ENCODE assay signal across 9 mouse cellular contexts in the genomic region with DNA sequence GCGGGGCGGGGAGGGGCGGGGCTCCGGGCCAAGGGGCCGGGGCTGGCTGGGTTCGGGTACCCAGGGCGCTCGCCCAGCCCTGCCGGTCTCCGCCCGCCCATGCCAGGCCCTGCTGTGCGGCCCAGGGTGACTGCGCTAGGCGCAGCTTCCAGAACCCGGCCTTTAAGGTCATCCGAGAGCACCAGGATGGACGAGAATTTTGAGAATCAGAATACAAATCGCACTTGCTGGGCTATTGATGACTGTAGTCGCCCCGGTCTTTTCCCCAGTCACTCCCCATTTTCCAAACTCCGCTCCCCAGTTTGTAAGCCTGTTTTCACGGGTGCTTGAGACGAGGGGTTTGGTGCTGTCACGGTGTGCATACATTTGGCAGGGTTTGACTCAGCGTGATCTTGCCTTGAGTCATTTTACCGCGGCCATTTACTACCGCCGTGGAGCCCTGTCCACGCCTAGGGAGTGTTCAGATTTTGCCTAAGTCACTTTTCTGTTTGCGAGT. TPM values are rescaled to one million over a fixed set of nuclear protein-coding genes. Genes with fewer than 3 reads are reported as not detected.
DNase-seq lines count a peak whose midpoint lies in the region; ATAC-seq and TF ChIP-seq lines count a peak whose summit lies in the region.
"Had no signal": no experiment of that assay in that cellular context is flagged by ENCODE, and none has a peak within 500 bp of the region (broad histone marks: within the 10 kb centered on the region; RNA-seq: fewer than 3 reads in every experiment).

No protein-coding gene starts in this region.

- H3K36me3 ChIP-seq in kidney, adult 2 months (ENCODE audit: control insufficient read depth, insufficient read depth, low read length) = no peaks in the 10 kb centered on the region
- H3K36me3 ChIP-seq in ES-Bruce4 (ENCODE audit: control insufficient read depth, insufficient read depth, low read length, poor library complexity, severe bottlenecking) = peaks cover 12% of the 10 kb centered on the region
- peaks cover 31% of the 10 kb centered on the region for H3K36me3 ChIP-seq in midbrain, embryonic 14.5 days (ENCODE audit: control insufficient read depth, insufficient read depth, low read length)

- ATAC-seq in inflammation-experienced regulatory T-cells, adult 6 months = peak; percentile 20
- ATAC-seq in midbrain, embryonic 14.5 days (ENCODE audit: low FRiP score, low TSS enrichment) = peak; percentile 92

- H3K4me2 ChIP-seq in midbrain, embryonic 14.5 days (ENCODE audit: low read length) = peak overlapping the region; percentile 71

- H3K4me1 ChIP-seq in kidney, adult 2 months (ENCODE audit: control insufficient read depth, insufficient read depth, low read length) = no peaks in the 10 kb centered on the region; the same call in 1 of the 2 replicates
- no peaks in the 10 kb centered on the region for H3K4me1 ChIP-seq in ES-Bruce4 (ENCODE audit: control insufficient read depth, insufficient read depth, low read length)
- peaks cover 6% of the 10 kb centered on the region; the same call in 1 of the 2 replicates for H3K4me1 ChIP-seq in midbrain, embryonic 14.5 days (ENCODE audit: control insufficient read depth, insufficient read depth, low read length)

- H3K4me3 ChIP-seq in kidney, adult 2 months (ENCODE audit: insufficient read depth, low read depth, low read length) = peak overlapping the region; percentile 80
- peak overlapping the region; percentile 76 for H3K4me3 ChIP-seq in ES-Bruce4 (ENCODE audit: low read depth, low read length)
- H3K4me3 ChIP-seq in midbrain, embryonic 14.5 days (replicated peaks; ENCODE audit: low read depth, low read length) = peak overlapping the region; percentile 81

- TF ChIP-seq POLR2A in kidney, adult 2 months (IDR thresholded peaks at IDR 0.05; ENCODE audit: low read depth, low read length) = no peak
- no peak for TF ChIP-seq POLR2A in ES-Bruce4 (IDR thresholded peaks at IDR 0.05; ENCODE audit: insufficient read depth, low read length)

- peak overlapping the region; percentile 79 for H3K9ac ChIP-seq in ES-Bruce4 (ENCODE audit: low read depth, poor library complexity, severe bottlenecking)
- peak overlapping the region; percentile 80 for H3K9ac ChIP-seq in midbrain, embryonic 14.5 days (replicated peaks; ENCODE audit: low read length)

- under 1% methylated on average over 30 of the region's 31 CpGs for WGBS in kidney, adult 2 months
- under 1% methylated on average over 30 of the region's 31 CpGs for WGBS in midbrain, embryonic 14.5 days

- H3K27me3 ChIP-seq in kidney, adult 2 months (replicated peaks; ENCODE audit: control insufficient read depth, insufficient read depth, low read length) = no peaks in the 10 kb centered on the region
- no peaks in the 10 kb centered on the region for H3K27me3 ChIP-seq in ES-Bruce4 (ENCODE audit: control insufficient read depth, insufficient read depth, low read length, poor library complexity, severe bottlenecking)
- H3K27me3 ChIP-seq in midbrain, embryonic 14.5 days (ENCODE audit: control insufficient read depth, insufficient read depth, low read length) = no peaks in the 10 kb centered on the region

- no peak for DNase-seq in kidney, adult 2 months
- no peak for DNase-seq in kidney, postnatal 14 days
- peak; percentile 46 for DNase-seq in embryo, embryonic 11 days
- peak; percentile 59 for DNase-seq in midbrain, embryonic 14.5 days
- DNase-seq in layer of hippocampus, postnatal 36 days = no peak
- DNase-seq in adrenal gland, adult 18-20 months (ENCODE audit: low spot score in 2 of 2) = no peak

- TF ChIP-seq EP300 in ES-Bruce4 (IDR thresholded peaks at IDR 0.05; ENCODE audit: insufficient read depth, low read depth, low read length) = no peak

- no peak overlapping the region for H3K27ac ChIP-seq in kidney, adult 2 months (ENCODE audit: insufficient read depth, low read depth, low read length)
- no peak overlapping the region for H3K27ac ChIP-seq in ES-Bruce4 (ENCODE audit: insufficient read depth, low read length)
- peak overlapping the region; percentile 86 for H3K27ac ChIP-seq in midbrain, embryonic 14.5 days (replicated peaks; ENCODE audit: low read depth, low read length)

- no peaks in the 10 kb centered on the region for H3K9me3 ChIP-seq in ES-Bruce4 (replicated peaks; ENCODE audit: control insufficient read depth, insufficient read depth, low read length, poor library complexity, severe bottlenecking)
- no peaks in the 10 kb centered on the region for H3K9me3 ChIP-seq in midbrain, embryonic 14.5 days (ENCODE audit: control insufficient read depth, low read length)

- TF ChIP-seq CTCF in kidney, adult 2 months (conservative IDR thresholded peaks at IDR 0.05; ENCODE audit: insufficient read depth, insufficient read length, low read depth, low read length) = no peak
- TF ChIP-seq CTCF in ES-Bruce4 (IDR thresholded peaks at IDR 0.05; ENCODE audit: low read depth, low read length) = no peak

RNA-seq across cellular contexts. Expression of a gene that starts 0.5 kb away (rescaled TPM):
- 45.0 and 47.0 TPM in 2 replicates for polyA plus RNA-seq in kidney, adult 2 months (2012; rRNA removed)
- 51.6 and 53.9 TPM in 2 replicates for polyA plus RNA-seq in ES-Bruce4 (2011; ENCODE audit: insufficient read depth, insufficient read length, low read depth, missing spikeins)
- 100 to 1,000 TPM; 231 to 337 (median 232) TPM for polyA plus RNA-seq in inflammation-experienced regulatory T-cells, adult 6 months (2017; shearing (Covaris generic))
- 134 and 151 TPM in 2 replicates for polyA plus RNA-seq in midbrain, embryonic 14.5 days (2014; fragmentation: Nextera tagmentation; extraction: Ambion mirVana)
- 10 to 100 TPM; 80.2 to 87.5 TPM for total RNA-seq in layer of hippocampus, postnatal 36 days (2021)
- total RNA-seq in adrenal gland, adult 18-20 months (2021) = 10 to 100 TPM; 67.0 to 77.6 TPM

RNA-seq across cellular contexts. Expression of a gene that starts 9.4 kb away (rescaled TPM):
- polyA plus RNA-seq in kidney, adult 2 months (2012; rRNA removed) = 0.08 and 0.09 TPM in 2 replicates
- not detected in 2 replicates for polyA plus RNA-seq in ES-Bruce4 (2011; ENCODE audit: insufficient read depth, insufficient read length, low read depth, missing spikeins)
- polyA plus RNA-seq in inflammation-experienced regulatory T-cells, adult 6 months (2017; shearing (Covaris generic)) = 10 to 100 TPM; 25.1 to 29.8 (median 28.5) TPM
- 0.13 TPM in 1 of 2 replicates, not detected in the other for polyA plus RNA-seq in midbrain, embryonic 14.5 days (2014; fragmentation: Nextera tagmentation; extraction: Ambion mirVana)
- not detected for total RNA-seq in layer of hippocampus, postnatal 36 days (2021)
- total RNA-seq in adrenal gland, adult 18-20 months (2021) = not detected

RNA-seq across cellular contexts. Expression of a gene that starts 34.8 kb away (rescaled TPM):
- polyA plus RNA-seq in kidney, adult 2 months (2012; rRNA removed) = not detected in 2 replicates
- polyA plus RNA-seq in ES-Bruce4 (2011; ENCODE audit: insufficient read depth, insufficient read length, low read depth, missing spikeins) = not detected in 2 replicates
- under 1 TPM in 1 of 3 experiments, not detected in 2; 0.24 TPM for polyA plus RNA-seq in inflammation-experienced regulatory T-cells, adult 6 months (2017; shearing (Covaris generic))
- not detected in 2 replicates for polyA plus RNA-seq in midbrain, embryonic 14.5 days (2014; fragmentation: Nextera tagmentation; extraction: Ambion mirVana)
- not detected for total RNA-seq in layer of hippocampus, postnatal 36 days (2021)
- not detected for total RNA-seq in adrenal gland, adult 18-20 months (2021)
- polyA plus RNA-seq: frontal cortex, adult 2 months had no signal

RNA-seq across cellular contexts. Expression of a gene that starts 58.1 kb away (rescaled TPM):
- 27.7 and 29.8 TPM in 2 replicates for polyA plus RNA-seq in kidney, adult 2 months (2012; rRNA removed)
- polyA plus RNA-seq in ES-Bruce4 (2011; ENCODE audit: insufficient read depth, insufficient read length, low read depth, missing spikeins) = 32.7 and 35.2 TPM in 2 replicates
- 10 to 100 TPM; 38.9 to 52.3 (median 41.0) TPM for polyA plus RNA-seq in inflammation-experienced regulatory T-cells, adult 6 months (2017; shearing (Covaris generic))
- polyA plus RNA-seq in midbrain, embryonic 14.5 days (2014; fragmentation: Nextera tagmentation; extraction: Ambion mirVana) = 11.7 and 13.3 TPM in 2 replicates
- total RNA-seq in layer of hippocampus, postnatal 36 days (2021) = 10 to 100 TPM; 52.3 to 53.8 TPM
- total RNA-seq in adrenal gland, adult 18-20 months (2021) = 10 to 100 TPM; 11.4 to 14.5 TPM

Comparison
In these comparisons a context has a peak if more than half of its experiments do, and no peak if none do; other contexts are left out.
1. DNase-seq: peak in embryo, embryonic 11 days (single experiment) and midbrain, embryonic 14.5 days (single experiment); none in kidney, adult 2 months (single experiment), kidney, postnatal 14 days (single experiment), layer of hippocampus, postnatal 36 days (0 of 2) and adrenal gland, adult 18-20 months (0 of 2).
2. RNA of a gene that starts 9.4 kb away (polyA plus RNA-seq): 25.1 to 29.8 TPM in inflammation-experienced regulatory T-cells, adult 6 months; 0.13 TPM in midbrain, embryonic 14.5 days, 0.08 to 0.09 TPM in kidney, adult 2 months and not detected in ES-Bruce4; every median in the first group is over 10 times any median in the second.
3. Peak in every context shown above with its lines, with median percentiles within 50 percentile points of each other: H3K4me3 ChIP-seq.